Comparison of ENCODE assay signal across 27 mouse cellular contexts in genomic region chr9:107267028-107267427, GRCm38 (mm10). TPM values are rescaled to one million over a fixed set of nuclear protein-coding genes. Genes with fewer than 3 reads are reported as not detected.
DNase-seq lines count a peak whose midpoint lies in the region; ATAC-seq and TF ChIP-seq lines count a peak whose summit lies in the region.
"Had no signal": no experiment of that assay in that cellular context is flagged by ENCODE, and none has a peak within 500 bp of the region (broad histone marks: within the 10 kb centered on the region; RNA-seq: fewer than 3 reads in every experiment).

No protein-coding gene starts in this region.

- no peak for TF ChIP-seq CTCF in intestine, postnatal 0 days (IDR thresholded peaks at IDR 0.05; ENCODE audit: low read depth)
- TF ChIP-seq CTCF in olfactory bulb, adult 2 months (IDR thresholded peaks at IDR 0.05; ENCODE audit: insufficient read depth, low read depth, low read length): no peak

- 0 out of 2 replicates have a peak, but pooled peaks have one; percentile 64 for ATAC-seq in intestine, embryonic 15.5 days
- ATAC-seq in intestine, postnatal 0 days: no peak
- ATAC-seq: CD4-positive, CD25-positive, alpha-beta regulatory T cell, adult 4 months; forebrain, embryonic 14.5 days; forebrain, embryonic 16.5 days had no signal

- DNase-seq in ZHBTc4 (ENCODE audit: low read depth, low spot score): peak; percentile 42
- DNase-seq in layer of hippocampus, postnatal 25 days (ENCODE audit: extremely low spot score in 1 of 2, low spot score in 1 of 2): no peak
- no peak for DNase-seq in thymus, adult 18-20 months
- DNase-seq: adrenal gland, adult 2 months; adrenal gland, postnatal 10 days; adrenal gland, postnatal 25 days; B cell, adult 2 months; cerebellum, adult 11 months; cerebellum, adult 18-20 months; cerebellum, adult 8-10 months; cerebellum, adult 9-11 months; cerebellum, postnatal 14 days; cerebellum, postnatal 36 days; embryo, embryonic 11 days had no signal

- H3K36me3 ChIP-seq in intestine, embryonic 15.5 days: no peaks in the 10 kb centered on the region
- H3K36me3 ChIP-seq in intestine, postnatal 0 days (ENCODE audit: control insufficient read depth, insufficient read depth): peaks cover 5% of the 10 kb centered on the region; the same call in 1 of the 2 replicates
- H3K36me3 ChIP-seq: embryonic facial prominence, embryonic 13.5 days; embryonic facial prominence, embryonic 15.5 days; forebrain, embryonic 10.5 days; forebrain, embryonic 12.5 days had no signal

- H3K27me3 ChIP-seq in intestine, embryonic 15.5 days (replicated peaks): no peaks in the 10 kb centered on the region
- H3K27me3 ChIP-seq in intestine, postnatal 0 days (replicated peaks; ENCODE audit: control insufficient read depth, insufficient read depth, low read length): no peaks in the 10 kb centered on the region
- H3K27me3 ChIP-seq: CH12.LX; embryonic facial prominence, embryonic 13.5 days; embryonic facial prominence, embryonic 15.5 days; forebrain, embryonic 12.5 days had no signal

- no peak overlapping the region for H3K27ac ChIP-seq in intestine, embryonic 15.5 days
- no peak overlapping the region for H3K27ac ChIP-seq in intestine, postnatal 0 days (ENCODE audit: low read depth, low read length)
- 0 out of 2 replicates have a peak overlapping the region, but pooled peaks have one; percentile 32 for H3K27ac ChIP-seq in olfactory bulb, adult 2 months (ENCODE audit: insufficient read depth, low read depth, low read length)
- H3K27ac ChIP-seq: embryonic facial prominence, embryonic 13.5 days; embryonic facial prominence, embryonic 15.5 days; forebrain, embryonic 10.5 days; forebrain, embryonic 12.5 days had no signal

- H3K9ac ChIP-seq in intestine, embryonic 15.5 days: no peak overlapping the region
- H3K9ac ChIP-seq in intestine, postnatal 0 days (ENCODE audit: low read depth, low read length): no peak overlapping the region
- H3K9ac ChIP-seq: embryonic facial prominence, embryonic 13.5 days; embryonic facial prominence, embryonic 15.5 days; forebrain, embryonic 12.5 days had no signal

- H3K9me3 ChIP-seq in intestine, embryonic 15.5 days: no peaks in the 10 kb centered on the region
- no peaks in the 10 kb centered on the region for H3K9me3 ChIP-seq in intestine, postnatal 0 days (ENCODE audit: control insufficient read depth)
- H3K9me3 ChIP-seq: embryonic facial prominence, embryonic 13.5 days; embryonic facial prominence, embryonic 15.5 days; forebrain, embryonic 10.5 days; forebrain, embryonic 12.5 days; G1E had no signal

- no peaks in the 10 kb centered on the region for H3K4me1 ChIP-seq in intestine, embryonic 15.5 days (replicated peaks)
- H3K4me1 ChIP-seq in intestine, postnatal 0 days (replicated peaks; ENCODE audit: control insufficient read depth, insufficient read depth, low read length): no peaks in the 10 kb centered on the region
- H3K4me1 ChIP-seq in olfactory bulb, adult 2 months (ENCODE audit: control insufficient read depth, insufficient read depth, low read length): peaks cover 41% of the 10 kb centered on the region
- H3K4me1 ChIP-seq: embryonic facial prominence, embryonic 13.5 days had no signal

- H3K4me2 ChIP-seq in intestine, embryonic 15.5 days (replicated peaks): no peak overlapping the region
- H3K4me2 ChIP-seq in intestine, postnatal 0 days (replicated peaks; ENCODE audit: low read depth): no peak overlapping the region
- H3K4me2 ChIP-seq: embryonic facial prominence, embryonic 13.5 days; embryonic facial prominence, embryonic 15.5 days; forebrain, embryonic 12.5 days had no signal

- WGBS in intestine, embryonic 15.5 days: 39% methylated on average over 1 of the region's 1 CpGs
- 23% methylated on average over 1 of the region's 1 CpGs for WGBS in intestine, postnatal 0 days
- 44% methylated on average over 1 of the region's 1 CpGs for WGBS in olfactory bulb, adult 2 months

- H3K4me3 ChIP-seq in intestine, embryonic 15.5 days (replicated peaks): no peak overlapping the region
- no peak overlapping the region for H3K4me3 ChIP-seq in intestine, postnatal 0 days (ENCODE audit: low read depth, low read length)
- H3K4me3 ChIP-seq in olfactory bulb, adult 2 months (ENCODE audit: insufficient read depth, low read depth, low read length): no peak overlapping the region
- H3K4me3 ChIP-seq: embryonic facial prominence, embryonic 13.5 days; embryonic facial prominence, embryonic 15.5 days; erythroblast, embryonic 14.5 days; forebrain, embryonic 10.5 days; forebrain, embryonic 12.5 days had no signal

- TF ChIP-seq POLR2A in olfactory bulb, adult 2 months (IDR thresholded peaks at IDR 0.05; ENCODE audit: insufficient read depth, low read depth, low read length): no peak

RNA-seq across cellular contexts. Expression of gene Mapkapk3, which starts 22.6 kb away (rescaled TPM):
- polyA plus RNA-seq in intestine, embryonic 15.5 days (2015; fragmentation: Nextera tagmentation; extraction: Ambion mirVana): 34.8 and 35.4 TPM in 2 replicates
- 26.2 and 30.4 TPM in 2 replicates for polyA plus RNA-seq in intestine, postnatal 0 days (2015; fragmentation: Nextera tagmentation; extraction: Ambion mirVana)
- polyA plus RNA-seq in olfactory bulb, adult 2 months (2012; ENCODE audit: insufficient read depth, insufficient read length, low replicate concordance, missing spikeins): not detected in 2 replicates
- total RNA-seq in layer of hippocampus, postnatal 25 days (2021): 1 to 10 TPM; 2.1 to 3.1 TPM

RNA-seq across cellular contexts. Expression of gene Cish, which starts 28.8 kb away (rescaled TPM):
- polyA plus RNA-seq in intestine, embryonic 15.5 days (2015; fragmentation: Nextera tagmentation; extraction: Ambion mirVana): 16.2 and 16.8 TPM in 2 replicates
- polyA plus RNA-seq in intestine, postnatal 0 days (2015; fragmentation: Nextera tagmentation; extraction: Ambion mirVana): 9.4 and 12.1 TPM in 2 replicates
- not detected in 2 replicates for polyA plus RNA-seq in olfactory bulb, adult 2 months (2012; ENCODE audit: insufficient read depth, insufficient read length, low replicate concordance, missing spikeins)
- 1 to 10 TPM; 2.6 to 2.8 TPM for total RNA-seq in layer of hippocampus, postnatal 25 days (2021)

RNA-seq across cellular contexts. Expression of gene Dock3, which starts 35.3 kb away (rescaled TPM):
- polyA plus RNA-seq in intestine, embryonic 15.5 days (2015; fragmentation: Nextera tagmentation; extraction: Ambion mirVana): 0.54 and 0.64 TPM in 2 replicates
- 0.60 and 0.95 TPM in 2 replicates for polyA plus RNA-seq in intestine, postnatal 0 days (2015; fragmentation: Nextera tagmentation; extraction: Ambion mirVana)
- 452 TPM in 1 of 2 replicates, not detected in the other for polyA plus RNA-seq in olfactory bulb, adult 2 months (2012; ENCODE audit: insufficient read depth, insufficient read length, low replicate concordance, missing spikeins)
- 100 to 1,000 TPM in 1 of 2 experiments, 10 to 100 TPM in 1; 97.3 to 116 TPM for total RNA-seq in layer of hippocampus, postnatal 25 days (2021)
- polyA plus RNA-seq: erythroblast, embryonic 14.5 days; G1E had no signal

Comparison
In these comparisons a context has a peak if more than half of its experiments do, and no peak if none do; other contexts are left out.
1. RNA of gene Mapkapk3, which starts 22.6 kb away (polyA plus RNA-seq): 34.8 to 35.4 TPM in intestine, embryonic 15.5 days and 26.2 to 30.4 TPM in intestine, postnatal 0 days; not detected in olfactory bulb, adult 2 months; every median in the first group is over 10 times any median in the second.
2. RNA of gene Cish, which starts 28.8 kb away (polyA plus RNA-seq): 16.2 to 16.8 TPM in intestine, embryonic 15.5 days and 9.4 to 12.1 TPM in intestine, postnatal 0 days; not detected in olfactory bulb, adult 2 months; every median in the first group is over 10 times any median in the second.
3. RNA of gene Dock3, which starts 35.3 kb away (polyA plus RNA-seq): 452 TPM in olfactory bulb, adult 2 months; 0.54 to 0.64 TPM in intestine, embryonic 15.5 days and 0.60 to 0.95 TPM in intestine, postnatal 0 days; every median in the first group is over 10 times any median in the second.